Mouse (Mus musculus) hindbrain, embryonic 14.5 days (tissue): ENCODE measurements around the gene Cpne8. TPM values are rescaled to one million over a fixed set of nuclear protein-coding genes. Genes with fewer than 3 reads are reported as not detected.

ENCODE experiments used
- ATAC-seq: fragments of 200-750 bp; cut with Nextera tagmentation; 2 replicates; pipeline ENCODE4 v1.8.0; 2017; ENCODE audit warnings: moderate number of reproducible peaks, mild to moderate bottlenecking, moderate TSS enrichment, moderate library complexity; ENCODE audit not compliant: low FRiP score
- DNase-seq: peaks from one replicate; pipeline ENCODE4 v3.0.0-alpha.2; 2015; ENCODE audit warnings: low spot score
- H3K27ac ChIP-seq: fragments of 300-500 bp; sonication (generic); 2 replicates; pipeline ENCODE4 v1.5.1; 2014; ENCODE audit warnings: mild to moderate bottlenecking, moderate library complexity
- H3K27me3 ChIP-seq: fragments of 300-500 bp; sonication (generic); 2 replicates; pipeline ENCODE4 v1.6.1; 2014; ENCODE audit warnings: mild to moderate bottlenecking, low read length, mixed read lengths; ENCODE audit not compliant: control insufficient read depth, insufficient read depth
- H3K36me3 ChIP-seq: fragments of 300-500 bp; sonication (generic); replicated peaks from 2 replicates; pipeline ENCODE4 v1.6.1; 2014; ENCODE audit not compliant: control insufficient read depth, insufficient read depth
- H3K4me1 ChIP-seq: fragments of 300-500 bp; sonication (generic); replicated peaks from 2 replicates; pipeline ENCODE4 v1.6.1; 2014; ENCODE audit warnings: antibody characterized with exemption, low read length, mixed read lengths; ENCODE audit not compliant: control insufficient read depth, insufficient read depth
- H3K4me2 ChIP-seq: fragments of 300-500 bp; sonication (generic); replicated peaks from 2 replicates; pipeline ENCODE4 v1.6.1; 2014; ENCODE audit warnings: mild to moderate bottlenecking, moderate library complexity
- H3K4me3 ChIP-seq: fragments of 300-500 bp; sonication (generic); replicated peaks from 2 replicates; pipeline ENCODE4 v1.5.1; 2014; ENCODE audit warnings: mild to moderate bottlenecking, low read length
- H3K9ac ChIP-seq: fragments of 300-500 bp; sonication (generic); 2 replicates; pipeline ENCODE4 v1.6.1; 2014
- H3K9me3 ChIP-seq: fragments of 300-500 bp; sonication (generic); 2 replicates; pipeline ENCODE4 v1.6.1; 2016; ENCODE audit warnings: low read length; ENCODE audit not compliant: control insufficient read depth
- WGBS: fragments of 180-500 bp; shearing (Covaris S2); extraction: QIAGEN DNeasy Blood & Tissue Kit; methylation state at CpG from one replicate; pipeline ENCODE4 v1.1.7; 2014; 5-methylcytosine and 5-hydroxymethylcytosine counted together
- polyA plus RNA-seq: library from polyadenylated mRNA; unstranded; fragments of >200 nt; fragmentation: Nextera tagmentation; extraction: Ambion mirVana; gene quantifications from 2 replicates; pipeline ENCODE4 v1.2.1, GENCODE M21; 2014

Cpne8 gene
- polyA plus RNA-seq: 22.8 and 25.5 TPM in 2 replicates

GRCm38 (mm10) chr15:90678985-90679759 lies at the start of gene Cpne8:
Gene Cpne8, minus strand, starts transcription at chr15:90679432.
- DNase-seq: peak; percentile 63
- peak within 1 kb of the TSS; percentile 47; the same call in 1 of the 2 replicates for H3K27ac ChIP-seq

GRCm38 (mm10) chr15:90717717-90718116 lies 38.5 kb upstream of the Cpne8 start:
- ATAC-seq: no peak
- H3K27me3 ChIP-seq: no peaks in the 10 kb centered on the region

More at GRCm38 (mm10) chr15:90678985-90679759, at the start of gene Cpne8:
- peak within 1 kb of the TSS; percentile 72 for H3K9ac ChIP-seq
- under 1% methylated on average over 48 of the region's 56 CpGs for WGBS
- peaks cover 2% of the 10 kb centered on the region; the same call in 1 of the 2 replicates for H3K4me1 ChIP-seq
- H3K36me3 ChIP-seq: no peaks in the 10 kb centered on the region
- ATAC-seq: peak; percentile 79
- H3K9me3 ChIP-seq: no peaks in the 10 kb centered on the region
- 0 out of 2 replicates have a peak, but pooled peaks cover 5% of the 10 kb centered on the region for H3K27me3 ChIP-seq
- peak within 1 kb of the TSS; percentile 73 for H3K4me3 ChIP-seq
- peak within 1 kb of the TSS; percentile 97 for H3K4me2 ChIP-seq

GRCm38 (mm10) chr15:90709296-90709695 lies 30.1 kb upstream of the Cpne8 start:
- H3K9me3 ChIP-seq: no peaks in the 10 kb centered on the region
- no peaks in the 10 kb centered on the region for H3K4me1 ChIP-seq
- H3K4me2 ChIP-seq: no peak overlapping the region
- no peak for ATAC-seq
- no peak overlapping the region for H3K27ac ChIP-seq
- WGBS: 87% methylated on average over 7 of the region's 7 CpGs
- no peaks in the 10 kb centered on the region for H3K36me3 ChIP-seq
- H3K4me3 ChIP-seq: no peak overlapping the region
- H3K9ac ChIP-seq: no peak overlapping the region
- DNase-seq: no peak
- H3K27me3 ChIP-seq: no peaks in the 10 kb centered on the region

More at GRCm38 (mm10) chr15:90717717-90718116, 38.5 kb upstream of the Cpne8 start:
- Histone ChIP-seq H3K36me3 (no peaks in the 10 kb centered on the region), H3K4me1 (no peaks in the 10 kb centered on the region), H3K9me3 (no peaks in the 10 kb centered on the region), H3K9ac (no peak overlapping the region), H3K4me2 (no peak overlapping the region), H3K27ac (no peak overlapping the region), H3K4me3 (no peak overlapping the region)
- 89% methylated on average over 4 of the region's 4 CpGs for WGBS
- DNase-seq: no peak

GRCm38 (mm10) chr15:90704314-90704713 lies 25.1 kb upstream of the Cpne8 start:
- 61% methylated on average over 5 of the region's 5 CpGs for WGBS
- ATAC-seq: no peak
- Histone ChIP-seq H3K4me2 (no peak overlapping the region), H3K4me3 (no peak overlapping the region), H3K9me3 (no peaks in the 10 kb centered on the region), H3K4me1 (no peaks in the 10 kb centered on the region; the same call in 1 of the 2 replicates), H3K27ac (no peak overlapping the region), H3K27me3 (no peaks in the 10 kb centered on the region), H3K36me3 (no peaks in the 10 kb centered on the region), H3K9ac (no peak overlapping the region)
- DNase-seq: no peak

GRCm38 (mm10) chr15:90703502-90704232 lies 24.4 kb upstream of the Cpne8 start:
- ATAC-seq (no peak), DNase-seq (no peak)
- no peaks in the 10 kb centered on the region for H3K27me3 ChIP-seq
- H3K27ac ChIP-seq: no peak overlapping the region
- H3K4me3 ChIP-seq: no peak overlapping the region
- no peaks in the 10 kb centered on the region for H3K9me3 ChIP-seq
- no peak overlapping the region for H3K9ac ChIP-seq
- H3K36me3 ChIP-seq: no peaks in the 10 kb centered on the region
- no peak overlapping the region for H3K4me2 ChIP-seq
- no peaks in the 10 kb centered on the region; the same call in 1 of the 2 replicates for H3K4me1 ChIP-seq
- 50% methylated on average over 11 of the region's 11 CpGs for WGBS

- Histone ChIP-seq H3K27me3 (no peaks in the 10 kb centered on the region), H3K9ac (no peak overlapping the region), H3K4me1 (no peaks in the 10 kb centered on the region), H3K27ac (no peak overlapping the region), H3K4me2 (no peak overlapping the region), H3K36me3 (no peaks in the 10 kb centered on the region), H3K4me3 (no peak overlapping the region), H3K9me3 (no peaks in the 10 kb centered on the region)
- DNase-seq (no peak), ATAC-seq (no peak)
- 97% methylated on average over 6 of the region's 6 CpGs for WGBS
Observed at GRCm38 (mm10) chr15:90686770-90687169, 7.5 kb upstream of the Cpne8 start.

- H3K27ac ChIP-seq: peak overlapping the region; percentile 47; the same call in 1 of the 2 replicates
- H3K36me3 ChIP-seq: no peaks in the 10 kb centered on the region
- no peaks in the 10 kb centered on the region for H3K9me3 ChIP-seq
- ATAC-seq: peak; percentile 85
- DNase-seq: peak; percentile 76
- H3K4me2 ChIP-seq: peak overlapping the region; percentile 97
- WGBS: 3% methylated on average over 36 of the region's 36 CpGs
- H3K9ac ChIP-seq: peak overlapping the region; percentile 72
- peaks cover 2% of the 10 kb centered on the region; the same call in 1 of the 2 replicates for H3K4me1 ChIP-seq
- H3K27me3 ChIP-seq: 0 out of 2 replicates have a peak, but pooled peaks cover 5% of the 10 kb centered on the region
- H3K4me3 ChIP-seq: peak overlapping the region; percentile 73
Observed at GRCm38 (mm10) chr15:90679760-90680579, 738 bp upstream of the Cpne8 start.

GRCm38 (mm10) chr15:90678488-90678887 lies 744 bp downstream of the Cpne8 start:
- DNase-seq: no peak
- H3K4me1 ChIP-seq: peaks cover 2% of the 10 kb centered on the region; the same call in 1 of the 2 replicates
- ATAC-seq: no peak
- H3K4me3 ChIP-seq: peak overlapping the region; percentile 73
- 0 out of 2 replicates have a peak, but pooled peaks cover 5% of the 10 kb centered on the region for H3K27me3 ChIP-seq
- WGBS: 4% methylated on average over 19 of the region's 19 CpGs
- H3K9ac ChIP-seq: peak overlapping the region; percentile 72; the same call in 1 of the 2 replicates
- no peak overlapping the region; the same call in 1 of the 2 replicates for H3K27ac ChIP-seq
- H3K9me3 ChIP-seq: no peaks in the 10 kb centered on the region
- no peaks in the 10 kb centered on the region for H3K36me3 ChIP-seq
- H3K4me2 ChIP-seq: peak overlapping the region; percentile 97
